Mouse (Mus musculus) B cell, adult 2 months (primary cell): ENCODE data around the gene Plb1.
A peak's percentile ranks its signal among the peaks of the same experiment; 100 is the strongest.

ENCODE experiments used
- DNase-seq, 2 experiments: peaks; one replicate each; pipeline ENCODE4 v3.0.0; 2022

Gene Plb1

GRCm38 (mm10) chr5:32395101-32395892 lies 162.8 kb downstream of the Plb1 start:
- no peak for DNase-seq

GRCm38 (mm10) chr5:32397719-32398118 lies 165.2 kb downstream of the Plb1 start:
- no peak for DNase-seq

GRCm38 (mm10) chr5:32400926-32401325 lies 168.4 kb downstream of the Plb1 start:
- no peak for DNase-seq

GRCm38 (mm10) chr5:32403082-32403953 lies 170.8 kb downstream of the Plb1 start:
- peak; percentile 19 to 21 for DNase-seq

- DNase-seq, result peak; percentile 16 to 22
These were observed 172.8 kb downstream of the Plb1 start for GRCm38 (mm10) chr5:32405199-32405855.

GRCm38 (mm10) chr5:32408771-32409170 lies 176.3 kb downstream of the Plb1 start:
- DNase-seq, result no peak

GRCm38 (mm10) chr5:32409747-32410146 lies 177.2 kb downstream of the Plb1 start:
- DNase-seq, result no peak

- peak in 1 of 2 experiments; percentile 40 for DNase-seq
These were observed 178.6 kb downstream of the Plb1 start for GRCm38 (mm10) chr5:32410954-32411688.

GRCm38 (mm10) chr5:32412186-32412950 lies 179.9 kb downstream of the Plb1 start:
- DNase-seq, result peak; percentile 42 to 52

- DNase-seq, result no peak
These were observed 180.6 kb downstream of the Plb1 start for GRCm38 (mm10) chr5:32413083-32413482.

- DNase-seq, result no peak
These were observed 181.1 kb downstream of the Plb1 start for GRCm38 (mm10) chr5:32413569-32413968.

GRCm38 (mm10) chr5:32414461-32414985 lies 182.0 kb downstream of the Plb1 start:
- no peak for DNase-seq

- no peak for DNase-seq
These were observed 183.0 kb downstream of the Plb1 start for GRCm38 (mm10) chr5:32415554-32415953.
